Mouse (Mus musculus): ENCODE results near the gene Spryd4. TPM values are rescaled to one million over a fixed set of nuclear protein-coding genes. Genes with fewer than 3 reads are reported as not detected.
"Not testable (repeated sequence)": the region's sequence is repeated elsewhere in the genome, so short reads cannot be mapped to it uniquely, and the experiment has no call there.

The Spryd4 gene
- polyA plus RNA-seq, 1 experiment from 2014 or later = 30.8 TPM

DNA sequence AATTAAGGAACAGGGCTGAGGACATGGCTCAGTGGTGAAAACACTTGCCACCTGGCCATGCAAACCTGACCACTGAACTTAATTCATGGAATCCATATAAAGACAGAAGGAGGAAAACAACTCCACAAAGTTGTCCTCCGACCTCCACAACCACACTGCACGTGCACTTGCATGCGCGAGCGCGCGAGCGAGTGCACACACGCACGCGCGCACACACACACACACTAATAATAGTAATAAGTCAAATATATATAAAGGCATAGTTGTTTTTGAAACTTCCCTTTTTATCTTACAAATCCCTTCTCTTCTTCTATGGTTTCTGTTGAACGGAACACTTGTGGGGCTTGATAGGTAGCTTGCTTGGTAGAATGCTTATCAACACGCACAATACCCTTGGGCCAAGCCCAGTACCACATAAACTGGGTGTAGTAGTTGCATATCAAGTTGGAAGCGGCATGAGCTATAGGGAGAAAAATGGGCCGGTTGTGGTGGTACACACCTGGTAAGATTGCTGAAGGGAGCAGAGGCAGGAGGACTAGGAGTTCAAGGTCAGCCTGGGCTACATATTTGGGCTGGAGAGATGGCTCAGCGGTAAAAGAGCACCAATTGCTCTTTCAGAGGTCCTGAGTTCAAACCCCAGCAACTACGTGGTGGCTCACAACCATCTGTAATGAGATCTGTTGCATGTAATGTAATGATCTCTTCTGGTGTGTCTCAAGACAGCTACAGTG lies 6.9 kb upstream of the Spryd4 start:
- H3K27ac ChIP-seq (ENCODE audit: low read length) = peak overlapping the region; percentile 64; the same call in 1 of the 2 replicates
- ATAC-seq (ENCODE audit: low read depth) = peak; percentile 82

DNA sequence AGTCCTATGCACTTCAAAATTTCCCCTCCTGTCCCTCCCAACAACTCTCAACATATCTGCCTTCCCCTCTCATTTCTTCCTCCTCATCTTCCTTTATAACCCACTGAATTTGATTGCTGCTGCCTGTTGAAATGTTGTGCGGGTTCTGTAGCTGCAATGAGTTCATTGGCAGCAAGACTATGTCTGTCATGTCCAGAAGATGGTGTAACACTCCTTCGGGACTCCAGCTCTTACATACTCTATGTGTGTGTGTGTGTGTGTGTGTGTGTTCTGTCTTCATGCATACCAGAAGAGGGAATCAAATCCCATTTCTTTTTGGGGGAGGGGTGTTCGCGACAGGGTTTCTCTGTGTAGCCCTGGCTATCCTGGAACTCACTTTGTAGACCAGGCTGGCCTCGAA lies 3.4 kb upstream of the Spryd4 start:
- Histone ChIP-seq H3K4me3 (ENCODE audit: low read depth, low read length) (no peak overlapping the region), H3K4me2 (ENCODE audit: low read depth, low read length) (no peak overlapping the region), H3K9me3 (replicated peaks; ENCODE audit: control insufficient read depth, low read length) (no peaks in the 10 kb centered on the region), H3K36me3 (ENCODE audit: control insufficient read depth, insufficient read depth) (no peaks in the 10 kb centered on the region), H3K27me3 (ENCODE audit: control insufficient read depth, insufficient read depth, low read depth, low read length) (no peaks in the 10 kb centered on the region), H3K27ac (ENCODE audit: low read length) (no peak overlapping the region), H3K4me1 (ENCODE audit: control insufficient read depth, low read depth, low read length) (peaks cover 34% of the 10 kb centered on the region), H3K9ac (ENCODE audit: low read depth, low read length) (no peak overlapping the region)
- 73% methylated on average over 5 of the region's 5 CpGs for WGBS (ENCODE audit: insufficient replicate concordance)
- ATAC-seq (ENCODE audit: low read depth) = no peak

More for the DNA sequence above, 6.9 kb upstream of the Spryd4 start:
- WGBS (ENCODE audit: insufficient replicate concordance) = 41% methylated on average over 18 of the region's 18 CpGs
- H3K4me2 ChIP-seq (ENCODE audit: low read depth, low read length) = no peak overlapping the region
- H3K4me3 ChIP-seq (ENCODE audit: low read depth, low read length) = no peak overlapping the region
- peak overlapping the region; percentile 24; the same call in 1 of the 2 replicates for H3K9ac ChIP-seq (ENCODE audit: low read depth, low read length)
- no peaks in the 10 kb centered on the region for H3K36me3 ChIP-seq (ENCODE audit: control insufficient read depth, insufficient read depth)
- no peaks in the 10 kb centered on the region for H3K27me3 ChIP-seq (ENCODE audit: control insufficient read depth, insufficient read depth, low read depth, low read length)
- H3K9me3 ChIP-seq (replicated peaks; ENCODE audit: control insufficient read depth, low read length) = no peaks in the 10 kb centered on the region
- H3K4me1 ChIP-seq (ENCODE audit: control insufficient read depth, low read depth, low read length) = peaks cover 17% of the 10 kb centered on the region

DNA sequence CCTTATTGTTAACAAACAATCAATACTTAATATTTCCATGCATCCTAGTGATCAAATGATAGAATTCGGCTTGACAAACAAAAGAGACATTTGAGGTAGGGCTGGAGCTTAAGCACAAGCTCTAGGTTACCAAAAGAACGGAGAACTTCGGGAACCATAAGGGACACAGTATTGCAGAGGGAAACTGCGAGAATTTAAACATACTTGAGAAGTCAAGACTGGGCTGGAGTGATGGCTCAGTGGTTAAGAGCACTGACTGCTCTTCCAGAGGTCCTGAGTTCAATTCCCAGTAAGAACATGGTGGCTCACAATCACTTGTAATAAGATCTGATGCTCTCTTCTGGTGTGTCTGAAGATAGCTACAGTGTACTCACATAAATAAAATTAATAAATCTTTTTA lies 2.5 kb upstream of the Spryd4 start:
- not testable (repeated sequence) for H3K9me3 ChIP-seq (replicated peaks; ENCODE audit: control insufficient read depth, low read length); H3K27me3 ChIP-seq (ENCODE audit: control insufficient read depth, insufficient read depth, low read depth, low read length); H3K4me2 ChIP-seq (ENCODE audit: low read depth, low read length); H3K27ac ChIP-seq (ENCODE audit: low read length); H3K4me3 ChIP-seq (ENCODE audit: low read depth, low read length); ATAC-seq (ENCODE audit: low read depth); H3K9ac ChIP-seq (ENCODE audit: low read depth, low read length); H3K36me3 ChIP-seq (ENCODE audit: control insufficient read depth, insufficient read depth)
- peaks cover 30% of the 10 kb centered on the region for H3K4me1 ChIP-seq (ENCODE audit: control insufficient read depth, low read depth, low read length)
- 85% methylated on average over 4 of the region's 4 CpGs for WGBS (ENCODE audit: insufficient replicate concordance)

DNA sequence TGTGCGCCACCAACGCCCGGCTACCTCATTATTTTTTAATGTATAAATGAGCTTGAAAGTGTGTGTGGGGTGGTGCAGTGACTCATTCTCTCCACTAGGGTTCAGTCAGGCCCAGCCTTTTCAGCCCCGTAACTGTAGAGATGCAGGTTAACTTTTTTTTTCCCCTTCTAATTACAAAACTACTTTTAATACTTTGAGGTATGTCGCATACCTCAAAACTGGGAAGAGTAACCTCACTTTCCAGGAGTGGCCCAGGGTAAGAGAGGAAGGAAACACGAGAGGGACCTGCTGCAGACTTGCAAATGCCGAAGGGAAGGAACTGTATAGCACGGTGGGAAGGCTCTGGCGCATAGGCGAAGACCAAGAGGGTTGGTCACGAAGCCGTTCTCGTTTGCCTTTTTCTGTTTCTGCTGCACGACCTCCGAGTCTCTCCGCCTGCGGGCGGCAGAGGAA lies 1.3 kb upstream of the Spryd4 start:
- Histone ChIP-seq H3K4me3 (ENCODE audit: low read depth, low read length) (peak overlapping the region; percentile 55), H3K4me2 (ENCODE audit: low read depth, low read length) (peak overlapping the region; percentile 80), H3K4me1 (ENCODE audit: control insufficient read depth, low read depth, low read length) (peaks cover 22% of the 10 kb centered on the region), H3K27me3 (ENCODE audit: control insufficient read depth, insufficient read depth, low read depth, low read length) (no peaks in the 10 kb centered on the region), H3K9me3 (replicated peaks; ENCODE audit: control insufficient read depth, low read length) (no peaks in the 10 kb centered on the region), H3K9ac (ENCODE audit: low read depth, low read length) (peak overlapping the region; percentile 57), H3K27ac (ENCODE audit: low read length) (no peak overlapping the region), H3K36me3 (ENCODE audit: control insufficient read depth, insufficient read depth) (no peaks in the 10 kb centered on the region)
- peak; percentile 41 for ATAC-seq (ENCODE audit: low read depth)
- 0% methylated on average over 18 of the region's 18 CpGs for WGBS (ENCODE audit: insufficient replicate concordance)

DNA sequence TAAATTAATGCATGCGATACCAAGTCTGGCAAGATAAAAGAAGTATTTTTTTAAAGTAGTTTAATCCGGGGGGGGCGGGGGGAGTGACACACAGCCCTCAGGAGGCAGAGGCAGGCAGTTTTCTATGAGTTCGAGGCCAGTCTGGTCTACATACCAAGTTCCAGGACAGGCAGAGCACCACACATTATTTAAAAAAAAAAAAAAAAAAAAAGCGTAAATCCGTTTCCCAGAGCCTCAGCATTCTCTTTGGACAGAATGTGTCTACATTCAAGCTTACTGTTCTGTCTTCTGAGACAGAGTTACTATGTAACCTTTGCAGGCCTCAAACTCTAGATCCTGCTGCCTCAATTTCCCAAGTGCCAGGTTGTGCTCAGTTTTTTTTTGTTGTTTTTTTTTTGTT lies 541 bp upstream of the Spryd4 start:
- H3K4me1 ChIP-seq (ENCODE audit: control insufficient read depth, low read depth, low read length) = peaks cover 22% of the 10 kb centered on the region
- peak overlapping the region; percentile 80 for H3K4me2 ChIP-seq (ENCODE audit: low read depth, low read length)
- H3K27ac ChIP-seq (ENCODE audit: low read length) = peak overlapping the region; percentile 67
- no peaks in the 10 kb centered on the region for H3K36me3 ChIP-seq (ENCODE audit: control insufficient read depth, insufficient read depth)
- no peaks in the 10 kb centered on the region for H3K27me3 ChIP-seq (ENCODE audit: control insufficient read depth, insufficient read depth, low read depth, low read length)
- H3K9me3 ChIP-seq (replicated peaks; ENCODE audit: control insufficient read depth, low read length) = no peaks in the 10 kb centered on the region
- peak overlapping the region; percentile 74 for H3K4me3 ChIP-seq (ENCODE audit: low read depth, low read length)
- ATAC-seq (ENCODE audit: low read depth) = no peak
- 40% methylated on average over 6 of the region's 6 CpGs for WGBS (ENCODE audit: insufficient replicate concordance)
- H3K9ac ChIP-seq (ENCODE audit: low read depth, low read length) = peak overlapping the region; percentile 40; the same call in 1 of the 2 replicates

DNA sequence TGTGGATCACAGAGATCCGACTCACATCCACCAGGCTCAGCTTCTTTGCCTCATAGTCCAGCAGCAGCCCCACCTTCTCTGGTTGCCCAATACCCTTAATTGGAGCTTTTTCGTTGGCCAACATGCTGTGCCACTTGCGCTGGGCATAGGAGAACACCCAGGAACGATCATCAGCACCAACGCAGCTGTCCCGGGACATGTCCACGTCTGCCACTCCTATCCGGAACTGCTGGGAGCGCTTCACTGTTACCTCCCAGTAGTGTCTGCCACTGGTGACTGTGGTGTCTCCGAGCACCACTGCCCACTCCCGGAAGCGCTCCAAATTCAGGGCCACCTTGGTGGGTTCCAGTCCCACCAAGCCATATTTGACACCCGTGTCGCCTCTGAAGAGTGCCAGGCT lies 653 bp downstream of the Spryd4 start:
- no peak overlapping the region for H3K27ac ChIP-seq (ENCODE audit: low read length)
- WGBS (ENCODE audit: insufficient replicate concordance) = 12% methylated on average over 14 of the region's 14 CpGs
- H3K36me3 ChIP-seq (ENCODE audit: control insufficient read depth, insufficient read depth) = no peaks in the 10 kb centered on the region
- peaks cover 22% of the 10 kb centered on the region for H3K4me1 ChIP-seq (ENCODE audit: control insufficient read depth, low read depth, low read length)
- peak; percentile 20 for ATAC-seq (ENCODE audit: low read depth)
- no peaks in the 10 kb centered on the region for H3K9me3 ChIP-seq (replicated peaks; ENCODE audit: control insufficient read depth, low read length)
- H3K4me2 ChIP-seq (ENCODE audit: low read depth, low read length) = peak overlapping the region; percentile 80
- H3K4me3 ChIP-seq (ENCODE audit: low read depth, low read length) = peak overlapping the region; percentile 74
- H3K27me3 ChIP-seq (ENCODE audit: control insufficient read depth, insufficient read depth, low read depth, low read length) = no peaks in the 10 kb centered on the region
- peak overlapping the region; percentile 43 for H3K9ac ChIP-seq (ENCODE audit: low read depth, low read length)

DNA sequence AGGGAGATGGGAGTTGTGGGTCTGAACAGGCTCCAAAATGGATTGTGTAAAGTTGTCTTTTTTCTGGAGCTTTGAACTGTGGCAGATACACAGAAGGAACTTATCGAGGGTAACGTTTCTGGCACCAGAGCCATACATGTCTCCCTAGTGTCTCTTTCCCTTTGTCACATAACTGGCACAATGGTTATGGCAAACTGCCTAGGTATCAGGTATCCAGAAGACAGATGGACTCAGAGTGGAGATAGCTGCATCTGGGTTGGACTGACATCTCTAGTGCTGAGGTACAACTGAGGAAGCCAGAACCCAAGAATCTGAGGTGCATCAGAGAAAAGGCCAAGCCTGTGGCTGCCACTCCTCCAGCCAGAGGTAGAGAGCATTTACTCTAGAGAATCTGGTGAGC lies 1.5 kb downstream of the Spryd4 start:
- Histone ChIP-seq H3K4me1 (ENCODE audit: control insufficient read depth, low read depth, low read length) (peaks cover 22% of the 10 kb centered on the region), H3K9me3 (replicated peaks; ENCODE audit: control insufficient read depth, low read length) (no peaks in the 10 kb centered on the region), H3K36me3 (ENCODE audit: control insufficient read depth, insufficient read depth) (no peaks in the 10 kb centered on the region), H3K27ac (ENCODE audit: low read length) (no peak overlapping the region), H3K27me3 (ENCODE audit: control insufficient read depth, insufficient read depth, low read depth, low read length) (no peaks in the 10 kb centered on the region), H3K4me2 (ENCODE audit: low read depth, low read length) (no peak overlapping the region; the same call in 1 of the 2 replicates), H3K9ac (ENCODE audit: low read depth, low read length) (no peak overlapping the region), H3K4me3 (ENCODE audit: low read depth, low read length) (no peak overlapping the region)
- 72% methylated on average over 2 of the region's 2 CpGs for WGBS (ENCODE audit: insufficient replicate concordance)
- ATAC-seq (ENCODE audit: low read depth) = no peak

DNA sequence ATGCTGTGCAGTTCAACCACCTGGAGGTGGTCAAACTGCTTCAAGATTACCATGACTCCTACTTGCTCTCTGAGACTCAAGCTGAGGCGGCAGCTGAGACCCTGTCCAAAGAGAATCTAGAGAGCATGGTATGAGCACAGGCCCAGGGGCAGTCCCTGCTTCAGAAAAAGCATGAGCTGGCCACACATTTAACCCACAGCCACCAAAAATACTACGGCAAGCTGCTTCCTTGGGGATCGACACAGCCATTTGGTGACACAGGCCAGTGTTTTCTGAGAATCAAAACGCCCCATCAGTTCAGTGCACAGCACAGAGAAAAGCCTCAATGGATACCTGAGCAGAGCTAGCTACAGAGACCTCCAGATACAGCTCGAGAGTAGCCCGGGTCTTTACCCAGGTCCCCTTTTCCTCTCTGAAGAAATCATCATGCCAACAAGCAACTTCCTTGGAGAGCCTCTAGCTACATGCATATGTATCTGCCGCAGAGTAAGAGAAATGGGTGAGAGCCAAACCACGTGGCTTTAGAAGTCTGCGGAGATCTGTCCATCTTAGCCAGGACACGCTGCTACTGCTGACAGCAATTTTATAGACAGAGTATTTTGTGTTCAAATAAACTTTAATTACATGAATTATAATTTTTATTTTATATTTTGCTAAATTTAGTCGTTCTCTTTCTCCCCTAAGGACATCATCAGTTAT lies 2.1 kb downstream of the Spryd4 start:
- Histone ChIP-seq H3K9ac (ENCODE audit: low read depth, low read length) (no peak overlapping the region), H3K36me3 (ENCODE audit: control insufficient read depth, insufficient read depth) (no peaks in the 10 kb centered on the region), H3K4me2 (ENCODE audit: low read depth, low read length) (no peak overlapping the region), H3K27ac (ENCODE audit: low read length) (no peak overlapping the region), H3K27me3 (ENCODE audit: control insufficient read depth, insufficient read depth, low read depth, low read length) (no peaks in the 10 kb centered on the region), H3K9me3 (replicated peaks; ENCODE audit: control insufficient read depth, low read length) (no peaks in the 10 kb centered on the region), H3K4me3 (ENCODE audit: low read depth, low read length) (no peak overlapping the region), H3K4me1 (ENCODE audit: control insufficient read depth, low read depth, low read length) (peaks cover 25% of the 10 kb centered on the region)
- ATAC-seq (ENCODE audit: low read depth) = no peak
- WGBS (ENCODE audit: insufficient replicate concordance) = 79% methylated on average over 11 of the region's 11 CpGs

DNA sequence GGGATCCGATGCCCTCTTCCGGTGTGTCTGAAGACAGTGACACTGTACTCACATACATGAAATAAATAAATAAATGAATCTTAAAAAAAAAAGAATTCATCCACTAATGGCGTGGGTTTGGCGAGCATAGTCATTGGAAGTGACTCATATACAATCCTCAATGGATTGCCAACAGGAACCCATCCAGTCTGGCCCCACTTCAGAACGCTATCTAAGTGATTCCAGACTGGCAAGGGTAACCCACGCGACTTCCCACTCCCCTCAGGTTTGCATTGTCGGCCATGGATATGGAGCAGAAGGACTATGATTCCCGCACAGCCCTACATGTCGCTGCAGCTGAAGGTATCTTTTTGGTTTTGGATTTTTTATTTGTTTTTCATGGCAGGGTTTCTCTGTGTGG lies 3.3 kb downstream of the Spryd4 start:
- Histone ChIP-seq H3K36me3 (ENCODE audit: control insufficient read depth, insufficient read depth) (no peaks in the 10 kb centered on the region), H3K9ac (ENCODE audit: low read depth, low read length) (no peak overlapping the region), H3K27me3 (ENCODE audit: control insufficient read depth, insufficient read depth, low read depth, low read length) (no peaks in the 10 kb centered on the region), H3K9me3 (replicated peaks; ENCODE audit: control insufficient read depth, low read length) (no peaks in the 10 kb centered on the region), H3K27ac (ENCODE audit: low read length) (no peak overlapping the region), H3K4me1 (ENCODE audit: control insufficient read depth, low read depth, low read length) (peaks cover 27% of the 10 kb centered on the region), H3K4me2 (ENCODE audit: low read depth, low read length) (no peak overlapping the region), H3K4me3 (ENCODE audit: low read depth, low read length) (no peak overlapping the region)
- 77% methylated on average over 10 of the region's 10 CpGs for WGBS (ENCODE audit: insufficient replicate concordance)
- ATAC-seq (ENCODE audit: low read depth) = no peak

Data from liver, embryonic 16.5 days (tissue).